Mouse (Mus musculus) ES-E14 (cell line): ENCODE measurements at regions not wholly inside any gene's neighbourhood (a gene's known extent, or its start where the extent isn't known, plus 50 kb on each side); places are given as distances from the start of the nearest gene placed in this dataset.

Source experiments
- DNase-seq: peaks from one replicate; pipeline ENCODE4 v3.0.0-alpha.2; 2013; ENCODE audit warnings: low read depth, low spot score
- H3K27ac ChIP-seq: 2 replicates; pipeline ENCODE4 v1.5.1; 2012; ENCODE audit warnings: low read depth, mild to moderate bottlenecking, low read length, moderate library complexity, mixed read lengths; ENCODE audit not compliant: poor library complexity, insufficient read depth, severe bottlenecking
- H3K36me3 ChIP-seq: 2 replicates; pipeline ENCODE4 v1.6.1; 2012; ENCODE audit warnings: mild to moderate bottlenecking, low read length, moderate library complexity, mixed read lengths; ENCODE audit not compliant: control insufficient read depth, poor library complexity, insufficient read depth, severe bottlenecking
- H3K4me1 ChIP-seq, 2 experiments: fragments of 150-350 bp in 1 of 2; sonication (generic) in 1 of 2; 2 replicates each; pipeline ENCODE4 v1.6.1; 2012; ENCODE audit warnings: low read length in 2 of 2, mild to moderate bottlenecking in 1 of 2, mixed read lengths in 1 of 2; ENCODE audit not compliant: control insufficient read depth in 2 of 2, insufficient read depth in 2 of 2, poor library complexity in 1 of 2
- H3K4me3 ChIP-seq, 2 experiments: fragments of 150-350 bp in 1 of 2; sonication (generic) in 1 of 2; 2 replicates each; pipeline ENCODE4 v1.5.1; 2012; ENCODE audit warnings: low read length in 2 of 2, low read depth in 1 of 2, mild to moderate bottlenecking in 1 of 2, mixed read lengths in 1 of 2; ENCODE audit not compliant: insufficient read depth in 1 of 2, poor library complexity in 1 of 2, severe bottlenecking in 1 of 2
- H3K9ac ChIP-seq: 2 replicates; pipeline ENCODE4 v1.6.1; 2012; ENCODE audit warnings: low read depth, mild to moderate bottlenecking, low read length, mixed read lengths; ENCODE audit not compliant: poor library complexity, insufficient read depth, severe bottlenecking
- H3K9me3 ChIP-seq: fragments of 150-350 bp; sonication (generic); 2 replicates; pipeline ENCODE4 v1.6.1; 2012; ENCODE audit warnings: low read depth, mild to moderate bottlenecking, low read length; ENCODE audit not compliant: control insufficient read depth, insufficient read depth
- CHD2 ChIP-seq: IDR thresholded peaks from 2 replicates; pipeline ENCODE4 v1.6.1; 2014; ENCODE audit warnings: mild to moderate bottlenecking, low read depth, low read length, inconsistent platforms
- HCFC1 ChIP-seq: IDR thresholded peaks from 2 replicates; pipeline ENCODE4 v1.6.1; 2012; ENCODE audit warnings: low read length, inconsistent platforms, borderline replicate concordance; ENCODE audit not compliant: insufficient read depth
- MAFK ChIP-seq: IDR thresholded peaks from 2 replicates; pipeline ENCODE4 v1.6.1; 2014; ENCODE audit warnings: mild to moderate bottlenecking, low read depth, low read length, inconsistent platforms; ENCODE audit not compliant: insufficient read depth
- ZC3H11A ChIP-seq: IDR thresholded peaks from 2 replicates; pipeline ENCODE4 v1.6.1; 2012; ENCODE audit warnings: low read depth, mild to moderate bottlenecking, inconsistent platforms, low read length, borderline replicate concordance
- ZNF384 ChIP-seq: IDR thresholded peaks from 2 replicates; pipeline ENCODE4 v1.6.1; 2012; ENCODE audit warnings: low read depth, low read length, inconsistent platforms
- in situ Hi-C, 2 experiments: fragments of 600-800 bp; cut with MboI; formaldehyde crosslinking; loops; one replicate each; pipeline ENCODE4 v1.15.1; 2025; ENCODE audit warnings: low sequenced_read_pairs in 2 of 2, inconsistent platforms in 1 of 2; ENCODE audit not compliant: unreplicated experiment in 2 of 2

GRCm38 (mm10) chr10:111073851-111074430 lies 64.0 kb upstream of the Zdhhc17 start:
- TF ChIP-seq MAFK: no peak
- TF ChIP-seq HCFC1: no peak
- no peak for TF ChIP-seq CHD2
- TF ChIP-seq ZC3H11A: no peak
- TF ChIP-seq ZNF384: no peak
- Histone ChIP-seq H3K36me3 (no peaks in the 10 kb centered on the region), H3K27ac (no peak overlapping the region), H3K4me1 (no peaks in the 10 kb centered on the region), H3K4me3 (no peak overlapping the region), H3K9me3 (no peaks in the 10 kb centered on the region), H3K9ac (no peak overlapping the region)
- in situ Hi-C loops: no loop called here
- no peak for DNase-seq

- no peaks in the 10 kb centered on the region for H3K36me3 ChIP-seq
- no peak overlapping the region for H3K4me3 ChIP-seq
- H3K4me1 ChIP-seq: no peaks in the 10 kb centered on the region
- TF ChIP-seq ZC3H11A (no peak), HCFC1 (no peak), CHD2 (no peak), MAFK (no peak), ZNF384 (no peak)
- in situ Hi-C loops: no loop called here
- DNase-seq: no peak
- H3K27ac ChIP-seq: no peak overlapping the region
- no peaks in the 10 kb centered on the region for H3K9me3 ChIP-seq
- no peak overlapping the region for H3K9ac ChIP-seq
These were observed 63.3 kb upstream of the Zdhhc17 start for GRCm38 (mm10) chr10:111073262-111073661.

- TF ChIP-seq HCFC1 (no peak), ZC3H11A (no peak), MAFK (no peak)
- no peak overlapping the region for H3K9ac ChIP-seq
- no peak for DNase-seq
- H3K27ac ChIP-seq: no peak overlapping the region
- no peaks in the 10 kb centered on the region for H3K36me3 ChIP-seq
- no peak overlapping the region for H3K4me3 ChIP-seq
- in situ Hi-C loops: no loop called here
- no peaks in the 10 kb centered on the region for H3K9me3 ChIP-seq
- H3K4me1 ChIP-seq: no peaks in the 10 kb centered on the region
These were observed 62.6 kb upstream of the Zdhhc17 start for GRCm38 (mm10) chr10:111072554-111072909.

GRCm38 (mm10) chr10:111071805-111072553 lies 62.0 kb upstream of the Zdhhc17 start:
- Histone ChIP-seq H3K4me1 (no peaks in the 10 kb centered on the region), H3K4me3 (no peak overlapping the region), H3K36me3 (no peaks in the 10 kb centered on the region), H3K27ac (no peak overlapping the region), H3K9ac (no peak overlapping the region), H3K9me3 (no peaks in the 10 kb centered on the region)
- TF ChIP-seq CHD2 (no peak), MAFK (no peak), ZNF384 (no peak), ZC3H11A (no peak), HCFC1 (no peak)
- in situ Hi-C loops: no loop called here
- DNase-seq: no peak

- Histone ChIP-seq H3K4me3 (no peak overlapping the region), H3K27ac (no peak overlapping the region), H3K4me1 (no peaks in the 10 kb centered on the region), H3K36me3 (no peaks in the 10 kb centered on the region), H3K9me3 (no peaks in the 10 kb centered on the region), H3K9ac (no peak overlapping the region)
- TF ChIP-seq HCFC1 (no peak), MAFK (no peak), ZNF384 (no peak), ZC3H11A (no peak), CHD2 (no peak)
- DNase-seq: no peak
- in situ Hi-C loops: no loop called here
These were observed 56.2 kb upstream of the Zdhhc17 start for GRCm38 (mm10) chr10:111066146-111066545.
